Mouse (Mus musculus) CD4-positive, CD25-positive, alpha-beta regulatory T cell, adult 4 months (primary cell): ENCODE data around the gene Derl3. TPM values are rescaled to one million over a fixed set of nuclear protein-coding genes. Genes with fewer than 3 reads are reported as not detected.

Source experiments
- ATAC-seq: one replicate; pipeline ENCODE4 v1.8.0; 2017
- polyA plus RNA-seq, 2 experiments: library from polyadenylated mRNA; unstranded; fragments of 100-300 nt; shearing (Covaris generic); gene quantifications; one replicate each; pipeline ENCODE4 v1.2.1; 2017

The Derl3 gene
- polyA plus RNA-seq, 2 experiments from 2014 or later: 1.0 to 2.8 TPM

GRCm38 (mm10) chr10:75915557-75915956 is 22.3 kb downstream of the Derl3 start:
- no peak for ATAC-seq

GRCm38 (mm10) chr10:75916840-75917239 is 23.6 kb downstream of the Derl3 start:
- no peak for ATAC-seq

GRCm38 (mm10) chr10:75919026-75919425 is 25.8 kb downstream of the Derl3 start:
- ATAC-seq: no peak

GRCm38 (mm10) chr10:75921026-75921725 is 28.0 kb downstream of the Derl3 start, which contains the start of gene Smarcb1:
Gene Smarcb1 (minus strand): TSS chr10:75921617.
- ATAC-seq: peak; percentile 89

GRCm38 (mm10) chr10:75921726-75922560 is 28.7 kb downstream of the Derl3 start:
- peak; percentile 19 for ATAC-seq

- no peak for ATAC-seq
These were observed 31.1 kb downstream of the Derl3 start for GRCm38 (mm10) chr10:75924324-75924723.

- no peak for ATAC-seq
These were observed 33.2 kb downstream of the Derl3 start for GRCm38 (mm10) chr10:75926396-75926795.

- ATAC-seq: no peak
These were observed 37.1 kb downstream of the Derl3 start for GRCm38 (mm10) chr10:75930304-75930703.

- no peak for ATAC-seq
These were observed 38.1 kb downstream of the Derl3 start for GRCm38 (mm10) chr10:75931311-75931710.

GRCm38 (mm10) chr10:75932081-75932678 is 39.0 kb downstream of the Derl3 start:
- peak; percentile 51 for ATAC-seq

- no peak for ATAC-seq
These were observed 39.7 kb downstream of the Derl3 start, which contains the start of gene Chchd10 for GRCm38 (mm10) chr10:75932891-75933290. Gene Chchd10 (plus strand): TSS chr10:75933130.

- ATAC-seq: no peak
These were observed 41.8 kb downstream of the Derl3 start for GRCm38 (mm10) chr10:75934991-75935390.

- ATAC-seq: peak; percentile 74
These were observed 42.7 kb downstream of the Derl3 start, which contains the start of gene Mmp11 for GRCm38 (mm10) chr10:75935680-75936541. Gene Mmp11 (minus strand): TSS chr10:75936496.

- ATAC-seq: no peak
These were observed 43.9 kb downstream of the Derl3 start for GRCm38 (mm10) chr10:75936909-75937667.

GRCm38 (mm10) chr10:75937851-75938643 is 44.8 kb downstream of the Derl3 start:
- peak; percentile 66 for ATAC-seq

- no peak for ATAC-seq
These were observed 46.4 kb downstream of the Derl3 start for GRCm38 (mm10) chr10:75939481-75940234.

GRCm38 (mm10) chr10:75940520-75940919 is 47.3 kb downstream of the Derl3 start, which contains the start of gene Gm867:
Gene Gm867 (minus strand): TSS chr10:75940672.
- no peak for ATAC-seq

GRCm38 (mm10) chr10:75941042-75941824 is 48.0 kb downstream of the Derl3 start:
- no peak for ATAC-seq
